Mouse (Mus musculus): ENCODE measurements at regions not wholly inside any gene's neighbourhood (a gene's known extent, or its start where the extent isn't known, plus 50 kb on each side); places are given as distances from the start of the nearest gene placed in this dataset.
A peak's percentile ranks its signal among the peaks of the same experiment; 100 is the strongest.

- H3K4me3 ChIP-seq (ENCODE audit: control insufficient read depth in 1 of 2, insufficient read depth in 1 of 2, low read depth in 1 of 2, low read length in 2 of 2) = no peak overlapping the region
- no peak overlapping the region for H3K4me2 ChIP-seq (ENCODE audit: low read length)
- H3K4me1 ChIP-seq (ENCODE audit: control insufficient read depth in 2 of 2, insufficient read depth in 2 of 2, low read length in 2 of 2) = peaks cover 14 to 18% of the 10 kb centered on the region in 2 experiments
- no peaks in the 10 kb centered on the region for H3K36me3 ChIP-seq (ENCODE audit: control insufficient read depth, insufficient read depth, low read length)
- no peak overlapping the region for H3K27ac ChIP-seq (replicated peaks in 1 of 2; ENCODE audit: control insufficient read depth in 1 of 2, insufficient read depth in 1 of 2, low read depth in 2 of 2, low read length in 2 of 2)
- H3K9me3 ChIP-seq (ENCODE audit: control insufficient read depth, low read length) = no peaks in the 10 kb centered on the region
- no peak for ATAC-seq (ENCODE audit: insufficient number of reproducible peaks, insufficient read depth, low FRiP score, low read depth)
- 72% methylated on average over 6 of the region's 6 CpGs for WGBS
- H3K27me3 ChIP-seq (ENCODE audit: control insufficient read depth, insufficient read depth, low read length) = no peaks in the 10 kb centered on the region
- no peak overlapping the region for H3K9ac ChIP-seq (ENCODE audit: low read length)
These were observed 66.6 kb upstream of the Zmiz1 start for GRCm38 (mm10) chr14:25392412-25392811.

DNA sequence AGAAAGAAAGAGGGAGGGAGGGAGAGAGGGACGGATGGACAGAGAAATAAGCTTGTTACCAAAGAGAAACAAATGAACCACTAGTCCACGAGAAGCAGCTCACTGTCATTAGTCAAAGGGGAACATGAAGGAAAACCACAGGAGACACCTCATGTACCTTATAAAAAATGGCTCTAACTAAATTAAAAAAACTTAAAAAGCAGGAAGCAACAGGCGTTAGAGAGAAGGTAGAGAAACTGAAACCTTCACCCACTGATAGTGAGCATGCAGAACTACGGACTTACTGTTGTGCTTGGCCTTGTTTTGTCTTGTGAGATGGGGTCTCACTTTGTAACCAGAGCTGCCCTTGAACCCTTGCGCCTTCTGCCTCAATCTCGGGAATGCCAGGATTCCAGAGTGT lies 66.0 kb upstream of the Zmiz1 start:
- Histone ChIP-seq H3K9ac (ENCODE audit: low read length) (no peak overlapping the region), H3K4me3 (ENCODE audit: control insufficient read depth in 1 of 2, insufficient read depth in 1 of 2, low read depth in 1 of 2, low read length in 2 of 2) (no peak overlapping the region), H3K36me3 (ENCODE audit: control insufficient read depth, insufficient read depth, low read length) (no peaks in the 10 kb centered on the region), H3K9me3 (ENCODE audit: control insufficient read depth, low read length) (no peaks in the 10 kb centered on the region), H3K4me2 (ENCODE audit: low read length) (no peak overlapping the region), H3K4me1 (ENCODE audit: control insufficient read depth in 2 of 2, insufficient read depth in 2 of 2, low read length in 2 of 2) (peaks cover 19 to 23% of the 10 kb centered on the region in 2 experiments), H3K27me3 (ENCODE audit: control insufficient read depth, insufficient read depth, low read length) (no peaks in the 10 kb centered on the region), H3K27ac (replicated peaks in 1 of 2; ENCODE audit: control insufficient read depth in 1 of 2, insufficient read depth in 1 of 2, low read depth in 2 of 2, low read length in 2 of 2) (no peak overlapping the region)
- ATAC-seq (ENCODE audit: insufficient number of reproducible peaks, insufficient read depth, low FRiP score, low read depth) = no peak
- 76% methylated on average over 6 of the region's 6 CpGs for WGBS

DNA sequence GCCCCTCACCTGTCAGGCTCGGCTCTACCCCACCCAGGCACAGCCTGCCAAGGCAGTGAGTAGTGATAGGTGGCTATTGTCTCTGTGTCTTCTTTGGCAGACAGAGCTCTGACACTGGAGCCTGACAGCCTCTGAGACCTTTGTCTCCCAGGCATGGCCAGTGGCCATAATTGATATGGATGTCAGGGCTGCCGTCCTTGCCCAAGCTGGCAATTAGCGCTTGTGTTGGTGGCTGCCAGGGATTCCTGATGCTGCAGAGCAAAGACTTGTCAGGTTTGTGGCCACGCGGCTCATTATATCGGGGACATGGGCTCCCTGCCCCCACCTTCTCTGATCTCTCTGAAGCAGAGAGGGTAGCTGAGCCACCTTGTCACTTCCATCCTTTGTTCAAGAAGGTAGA lies 64.1 kb upstream of the Zmiz1 start:
- Histone ChIP-seq H3K9me3 (ENCODE audit: control insufficient read depth, low read length) (no peaks in the 10 kb centered on the region), H3K36me3 (ENCODE audit: control insufficient read depth, insufficient read depth, low read length) (no peaks in the 10 kb centered on the region), H3K4me3 (ENCODE audit: control insufficient read depth in 1 of 2, insufficient read depth in 1 of 2, low read depth in 1 of 2, low read length in 2 of 2) (no peak overlapping the region), H3K4me1 (ENCODE audit: control insufficient read depth in 2 of 2, insufficient read depth in 2 of 2, low read length in 2 of 2) (peaks cover 23 to 33% of the 10 kb centered on the region in 2 experiments), H3K9ac (ENCODE audit: low read length) (no peak overlapping the region), H3K4me2 (ENCODE audit: low read length) (no peak overlapping the region), H3K27ac (replicated peaks in 1 of 2; ENCODE audit: control insufficient read depth in 1 of 2, insufficient read depth in 1 of 2, low read depth in 2 of 2, low read length in 2 of 2) (no peak overlapping the region), H3K27me3 (ENCODE audit: control insufficient read depth, insufficient read depth, low read length) (no peaks in the 10 kb centered on the region)
- WGBS = 62% methylated on average over 6 of the region's 6 CpGs
- ATAC-seq (ENCODE audit: insufficient number of reproducible peaks, insufficient read depth, low FRiP score, low read depth) = no peak

GRCm38 (mm10) chr14:25396990-25397531 lies 61.9 kb upstream of the Zmiz1 start:
- peaks cover 33 to 41% of the 10 kb centered on the region in 2 experiments for H3K4me1 ChIP-seq (ENCODE audit: control insufficient read depth in 2 of 2, insufficient read depth in 2 of 2, low read length in 2 of 2)
- peak; percentile 68; the same call in 1 of the 2 replicates for ATAC-seq (ENCODE audit: insufficient number of reproducible peaks, insufficient read depth, low FRiP score, low read depth)
- H3K36me3 ChIP-seq (ENCODE audit: control insufficient read depth, insufficient read depth, low read length) = no peaks in the 10 kb centered on the region
- H3K4me2 ChIP-seq (ENCODE audit: low read length) = peak overlapping the region; percentile 44
- H3K27ac ChIP-seq (replicated peaks in 1 of 2; ENCODE audit: control insufficient read depth in 1 of 2, insufficient read depth in 1 of 2, low read depth in 2 of 2, low read length in 2 of 2) = peak overlapping the region; percentile 31 to 57; a peak in 2 of 4 replicates
- no peaks in the 10 kb centered on the region for H3K9me3 ChIP-seq (ENCODE audit: control insufficient read depth, low read length)
- no peaks in the 10 kb centered on the region for H3K27me3 ChIP-seq (ENCODE audit: control insufficient read depth, insufficient read depth, low read length)
- H3K4me3 ChIP-seq (ENCODE audit: control insufficient read depth in 1 of 2, insufficient read depth in 1 of 2, low read depth in 1 of 2, low read length in 2 of 2) = no peak overlapping the region
- H3K9ac ChIP-seq (ENCODE audit: low read length) = no peak overlapping the region
- 3% methylated on average over 9 of the region's 9 CpGs for WGBS

- Histone ChIP-seq H3K9me3 (ENCODE audit: control insufficient read depth, low read length) (no peaks in the 10 kb centered on the region), H3K36me3 (ENCODE audit: control insufficient read depth, insufficient read depth, low read length) (no peaks in the 10 kb centered on the region), H3K4me1 (ENCODE audit: control insufficient read depth in 2 of 2, insufficient read depth in 2 of 2, low read length in 2 of 2) (peaks cover 36 to 41% of the 10 kb centered on the region in 2 experiments), H3K4me2 (ENCODE audit: low read length) (no peak overlapping the region), H3K4me3 (ENCODE audit: control insufficient read depth in 1 of 2, insufficient read depth in 1 of 2, low read depth in 1 of 2, low read length in 2 of 2) (no peak overlapping the region), H3K27me3 (ENCODE audit: control insufficient read depth, insufficient read depth, low read length) (no peaks in the 10 kb centered on the region), H3K9ac (ENCODE audit: low read length) (no peak overlapping the region; the same call in 1 of the 2 replicates), H3K27ac (replicated peaks in 1 of 2; ENCODE audit: control insufficient read depth in 1 of 2, insufficient read depth in 1 of 2, low read depth in 2 of 2, low read length in 2 of 2) (0 out of 4 replicates have a peak overlapping the region, but pooled peaks of 1 of the 2 experiments have one; percentile 33)
- no peak for ATAC-seq (ENCODE audit: insufficient number of reproducible peaks, insufficient read depth, low FRiP score, low read depth)
- 44% methylated on average over 5 of the region's 5 CpGs for WGBS
These were observed 61.2 kb upstream of the Zmiz1 start for GRCm38 (mm10) chr14:25397751-25398150.

- Histone ChIP-seq H3K9ac (ENCODE audit: low read length) (no peak overlapping the region), H3K9me3 (ENCODE audit: control insufficient read depth, low read length) (no peaks in the 10 kb centered on the region), H3K27me3 (ENCODE audit: control insufficient read depth, insufficient read depth, low read length) (no peaks in the 10 kb centered on the region), H3K4me2 (ENCODE audit: low read length) (no peak overlapping the region), H3K27ac (replicated peaks in 1 of 2; ENCODE audit: control insufficient read depth in 1 of 2, insufficient read depth in 1 of 2, low read depth in 2 of 2, low read length in 2 of 2) (no peak overlapping the region), H3K4me3 (ENCODE audit: control insufficient read depth in 1 of 2, insufficient read depth in 1 of 2, low read depth in 1 of 2, low read length in 2 of 2) (no peak overlapping the region), H3K36me3 (ENCODE audit: control insufficient read depth, insufficient read depth, low read length) (no peaks in the 10 kb centered on the region), H3K4me1 (ENCODE audit: control insufficient read depth in 2 of 2, insufficient read depth in 2 of 2, low read length in 2 of 2) (peaks cover 43 to 49% of the 10 kb centered on the region in 2 experiments)
- 79% methylated on average over 5 of the region's 5 CpGs for WGBS
- no peak for ATAC-seq (ENCODE audit: insufficient number of reproducible peaks, insufficient read depth, low FRiP score, low read depth)
These were observed 60.2 kb upstream of the Zmiz1 start for GRCm38 (mm10) chr14:25398745-25399144.

- H3K36me3 ChIP-seq (ENCODE audit: control insufficient read depth, insufficient read depth, low read length) = no peaks in the 10 kb centered on the region
- no peak overlapping the region for H3K4me3 ChIP-seq (ENCODE audit: control insufficient read depth in 1 of 2, insufficient read depth in 1 of 2, low read depth in 1 of 2, low read length in 2 of 2)
- H3K4me2 ChIP-seq (ENCODE audit: low read length) = no peak overlapping the region
- no peaks in the 10 kb centered on the region for H3K27me3 ChIP-seq (ENCODE audit: control insufficient read depth, insufficient read depth, low read length)
- peak overlapping the region in 1 of 2 experiments; percentile 51; a peak in 2 of 4 replicates for H3K27ac ChIP-seq (replicated peaks in 1 of 2; ENCODE audit: control insufficient read depth in 1 of 2, insufficient read depth in 1 of 2, low read depth in 2 of 2, low read length in 2 of 2)
- no peaks in the 10 kb centered on the region for H3K9me3 ChIP-seq (ENCODE audit: control insufficient read depth, low read length)
- ATAC-seq (ENCODE audit: insufficient number of reproducible peaks, insufficient read depth, low FRiP score, low read depth) = no peak
- WGBS = 61% methylated on average over 3 of the region's 3 CpGs
- no peak overlapping the region for H3K9ac ChIP-seq (ENCODE audit: low read length)
- H3K4me1 ChIP-seq (ENCODE audit: control insufficient read depth in 2 of 2, insufficient read depth in 2 of 2, low read length in 2 of 2) = peaks cover 47 to 53% of the 10 kb centered on the region in 2 experiments
These were observed 59.7 kb upstream of the Zmiz1 start for GRCm38 (mm10) chr14:25399286-25399685.
